Mouse (Mus musculus) spleen, postnatal 14 days (tissue): ENCODE measurements around the gene Gfy.
"Not testable (repeated sequence)": the region's sequence is repeated elsewhere in the genome, so short reads cannot be mapped to it uniquely, and the experiment has no call there.

Experiments
- DNase-seq, 2 experiments: peaks; one replicate each; pipeline ENCODE4 v3.0.0; 2021 to 2022; ENCODE audit warnings: low spot score in 2 of 2

Gfy gene

GRCm38 (mm10) chr7:45193871-45194785, 14.8 kb upstream of the Gfy start:
- no peak for DNase-seq

- no peak for DNase-seq
Observed at GRCm38 (mm10) chr7:45193406-45193805, 14.0 kb upstream of the Gfy start.

DNA sequence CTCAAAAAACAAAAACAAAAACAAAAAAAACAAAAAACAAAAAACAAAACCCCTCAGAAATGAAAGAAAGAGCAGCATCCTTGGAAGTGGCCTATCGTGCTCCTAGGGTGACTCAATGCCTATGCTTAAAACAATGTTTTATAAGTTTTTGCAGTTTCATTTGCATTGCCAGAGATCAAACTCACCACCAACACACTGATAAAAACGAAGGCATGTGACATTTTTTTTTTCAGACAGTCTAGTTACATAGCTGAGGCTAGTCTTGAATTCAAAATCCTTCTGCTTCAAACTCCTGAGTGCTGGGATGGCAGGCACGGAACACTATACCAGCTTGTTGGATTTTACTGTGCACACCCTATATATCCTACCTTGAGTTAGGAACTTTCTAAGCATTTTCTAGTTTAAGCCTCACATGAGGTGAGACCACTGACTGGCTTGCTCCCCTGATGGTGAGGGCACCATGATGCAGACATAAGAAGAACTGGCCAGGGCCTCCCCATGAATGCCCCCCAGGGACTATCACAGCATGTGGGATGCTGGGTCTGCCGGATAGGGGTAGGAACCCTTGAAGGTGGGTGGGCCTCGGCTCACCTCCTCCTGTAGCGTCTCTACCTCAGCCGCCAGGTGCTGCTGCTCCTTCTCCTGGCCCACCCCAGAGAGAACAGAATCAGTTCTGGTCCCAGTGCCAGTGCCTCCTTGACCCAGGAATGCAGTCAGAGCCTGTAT, 13.4 kb upstream of the Gfy start:
- DNase-seq: no peak

GRCm38 (mm10) chr7:45191803-45192363, 12.5 kb upstream of the Gfy start:
- DNase-seq: no peak

DNA sequence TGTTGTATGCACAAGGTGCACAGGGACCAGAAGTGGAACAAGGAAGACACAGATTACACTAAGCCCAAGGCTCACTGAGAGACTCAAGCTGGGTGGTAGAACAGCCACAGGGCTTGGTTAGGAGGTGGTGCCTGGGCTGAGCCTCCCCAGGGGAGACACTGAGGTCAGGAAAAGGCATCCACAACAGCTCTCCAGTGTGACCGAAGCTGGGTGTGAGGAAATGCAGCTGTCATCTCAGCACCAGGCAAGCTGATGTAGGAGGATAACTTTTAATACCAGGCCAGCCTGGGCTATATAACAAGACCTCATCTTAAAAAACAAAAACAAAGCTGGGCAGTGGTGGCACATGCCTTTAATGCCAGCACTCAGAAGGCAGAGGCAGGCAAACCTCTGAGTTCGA, 11.8 kb upstream of the Gfy start:
- no peak for DNase-seq

GRCm38 (mm10) chr7:45190186-45190585, 10.8 kb upstream of the Gfy start:
- DNase-seq: no peak

GRCm38 (mm10) chr7:45189600-45189999, 10.2 kb upstream of the Gfy start:
- no peak for DNase-seq

DNA sequence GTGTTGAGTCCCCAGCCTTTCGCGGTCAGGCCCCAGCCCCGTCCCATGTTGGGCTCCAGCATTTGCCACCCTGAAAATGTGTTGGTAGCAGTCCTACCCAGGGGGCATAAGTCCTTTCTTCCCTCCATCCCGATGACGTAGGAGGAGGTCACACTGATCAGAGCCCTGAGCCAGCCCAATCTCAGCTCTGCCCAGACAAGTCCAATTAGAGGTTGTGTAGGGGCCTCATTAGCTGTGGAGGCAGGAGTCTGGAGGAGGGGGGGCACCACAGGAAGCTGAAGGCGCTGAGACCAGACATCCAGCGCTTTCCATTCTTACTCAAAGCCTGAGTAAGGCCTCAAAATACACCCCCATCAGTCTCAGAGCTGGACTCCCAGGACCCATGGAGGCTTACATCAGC, 6.6 kb upstream of the Gfy start:
- no peak for DNase-seq

GRCm38 (mm10) chr7:45183672-45184071, 4.3 kb upstream of the Gfy start:
- no peak for DNase-seq

GRCm38 (mm10) chr7:45182606-45183005, 3.2 kb upstream of the Gfy start:
- no peak for DNase-seq

DNA sequence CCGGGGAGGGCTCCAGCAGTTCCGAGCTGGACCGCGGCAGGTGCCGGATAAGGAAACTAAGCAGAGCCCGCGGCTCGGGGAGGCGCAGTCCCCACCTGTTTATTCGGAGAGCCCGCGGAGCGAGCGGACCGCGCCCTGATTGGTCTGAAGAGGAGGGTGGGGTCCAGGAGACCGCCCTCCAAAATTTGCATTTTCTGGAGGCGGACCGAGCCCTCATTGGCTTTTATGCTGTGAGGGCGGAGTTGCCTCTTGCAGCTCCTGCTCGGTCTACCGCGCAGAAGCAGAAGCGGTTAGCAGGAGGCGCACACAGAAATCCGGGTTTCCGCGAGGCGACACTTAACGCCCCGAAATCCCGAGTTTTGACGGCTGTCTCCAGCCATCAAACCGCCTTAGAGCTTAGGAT, 2.8 kb upstream of the Gfy start:
- DNase-seq: peak; percentile 76 to 81

DNA sequence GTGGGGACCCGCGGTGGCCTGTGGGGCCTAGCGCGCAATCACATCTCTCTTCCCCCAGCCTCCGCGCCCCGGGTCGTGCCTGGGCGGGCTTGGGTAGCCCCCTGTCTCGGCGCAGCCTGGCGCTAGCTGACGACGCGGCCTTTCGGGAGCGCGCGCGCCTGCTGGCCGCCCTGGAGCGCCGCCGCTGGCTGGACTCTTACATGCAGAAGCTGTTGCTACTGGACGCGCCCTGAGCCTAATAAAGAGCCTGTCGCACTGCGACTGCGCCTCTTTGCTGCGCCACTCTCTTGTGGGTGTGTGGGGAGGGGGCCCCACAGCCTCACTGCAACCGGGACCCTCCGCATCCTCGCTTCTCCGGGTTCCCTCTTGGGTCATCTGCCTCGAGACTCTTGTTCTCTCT, 2.2 kb upstream of the Gfy start:
- DNase-seq: no peak

DNA sequence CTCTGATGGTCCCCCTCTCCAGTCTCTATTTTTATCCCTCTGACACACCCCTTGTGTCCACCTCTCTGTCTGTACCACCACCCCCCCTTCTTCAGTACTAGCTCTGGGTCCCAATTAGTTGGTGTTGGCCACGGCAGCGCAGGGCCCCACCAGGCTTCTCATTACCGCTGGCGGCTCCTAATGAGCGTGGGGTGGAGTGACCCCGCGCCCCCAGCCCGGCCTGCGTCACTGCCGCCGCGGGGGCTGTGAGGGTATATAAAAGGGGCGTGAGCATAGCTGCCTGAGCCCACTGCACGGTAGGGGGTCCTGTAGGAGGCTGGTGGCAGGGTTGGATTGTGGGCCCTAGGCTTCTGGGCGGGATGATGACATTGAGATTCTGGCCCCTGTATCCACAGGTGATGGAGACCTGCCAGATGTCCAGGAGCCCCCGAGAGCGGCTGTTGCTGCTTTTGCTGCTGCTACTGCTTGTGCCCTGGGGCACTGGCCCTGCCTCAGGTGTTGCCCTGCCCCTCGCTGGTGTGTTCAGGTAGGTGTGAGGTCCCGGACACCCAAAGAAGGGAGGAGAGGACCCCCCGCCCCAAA, 1.6 kb upstream of the Gfy start, which contains the start of gene Pth2:
TSS of gene Pth2 (plus strand) at position 100 of the 582 bp plus-strand sequence.
- DNase-seq: no peak

- no peak for DNase-seq
Observed at GRCm38 (mm10) chr7:45178550-45178949, 819 bp downstream of the Gfy start.

DNA sequence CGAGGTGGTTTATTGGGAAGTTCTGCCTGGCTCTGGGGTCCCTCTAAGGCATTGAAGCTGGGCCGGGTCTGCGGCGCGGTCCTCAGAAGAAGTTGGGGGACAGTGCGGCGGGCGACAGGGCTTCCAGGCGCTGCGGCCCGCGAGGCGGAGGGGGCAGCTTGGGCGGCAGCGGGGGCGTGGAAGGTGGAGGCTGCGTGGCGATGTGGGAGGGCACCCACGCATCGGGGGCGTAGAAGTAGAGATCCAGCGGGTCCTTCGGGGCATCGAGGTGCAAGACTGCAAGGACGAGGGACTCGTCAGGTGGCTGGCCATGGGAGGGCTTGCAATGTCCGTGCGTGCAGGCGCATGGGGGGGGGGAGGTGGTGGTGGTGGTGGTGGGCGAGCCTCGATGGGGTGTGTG, 3.0 kb downstream of the Gfy start:
- no peak for DNase-seq

DNA sequence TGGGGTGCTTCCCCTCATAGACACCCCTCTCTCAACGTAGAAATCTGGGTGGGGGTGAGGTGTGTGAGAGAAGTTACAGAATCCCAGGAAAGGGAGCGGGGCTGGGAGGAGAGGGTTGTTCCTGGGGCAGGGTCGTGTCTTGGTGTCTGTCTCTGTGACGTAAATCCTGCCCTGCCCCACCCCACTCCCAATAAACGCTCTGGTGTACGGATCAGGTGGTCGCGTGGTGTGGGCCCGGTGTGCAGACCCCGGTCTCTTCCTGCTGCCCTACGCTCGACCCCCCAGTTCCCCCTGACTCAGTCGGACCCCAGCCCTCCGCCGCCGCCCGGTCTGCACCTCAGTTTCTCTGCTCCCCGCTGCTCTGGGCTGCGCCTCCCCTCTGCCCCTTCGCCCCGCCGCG, 3.4 kb downstream of the Gfy start:
- DNase-seq: no peak

GRCm38 (mm10) chr7:45175398-45175797, 4.0 kb downstream of the Gfy start:
- no peak for DNase-seq

GRCm38 (mm10) chr7:45174567-45175280, 4.6 kb downstream of the Gfy start:
- no peak for DNase-seq

GRCm38 (mm10) chr7:45173772-45174171, 5.6 kb downstream of the Gfy start:
- DNase-seq: not testable (repeated sequence)

- peak in 1 of 2 experiments; percentile 36 for DNase-seq
Observed at GRCm38 (mm10) chr7:45172974-45173373, 6.4 kb downstream of the Gfy start.

DNA sequence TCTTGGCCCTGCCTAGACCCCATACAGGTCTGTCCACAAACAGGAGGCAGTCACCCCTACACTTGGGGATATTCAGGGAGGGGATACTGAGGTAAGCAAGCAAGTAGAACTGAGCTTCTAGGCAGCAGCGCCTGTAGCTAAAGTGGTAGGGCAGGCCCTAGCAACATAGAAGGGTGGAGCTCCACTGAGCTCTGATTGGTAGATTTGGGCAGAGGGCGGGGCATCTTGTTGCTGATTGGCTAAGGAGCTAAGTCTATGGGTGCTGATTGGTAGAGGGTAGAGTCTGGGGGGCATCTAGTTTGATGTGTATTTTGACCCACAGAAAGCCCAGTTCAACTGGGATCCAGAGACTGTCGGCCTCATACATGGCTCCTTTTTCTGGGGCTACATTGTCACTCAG, 9.9 kb downstream of the Gfy start:
- no peak for DNase-seq

GRCm38 (mm10) chr7:45168656-45169055, 10.7 kb downstream of the Gfy start:
- DNase-seq: no peak
